Mouse (Mus musculus) cortical plate, adult 2 months (tissue): ENCODE results near the gene Mga.

Experiments
- CTCF ChIP-seq: fragments of 200-500 bp; IDR thresholded peaks from 2 replicates; pipeline ENCODE4 v1.5.1; 2011; ENCODE audit warnings: mild to moderate bottlenecking, control low read depth, low read length; ENCODE audit not compliant: insufficient read depth; ENCODE audit errors: extremely low read depth
- POLR2A ChIP-seq: fragments of 200-500 bp; IDR thresholded peaks from 2 replicates; pipeline ENCODE4 v1.6.1; 2011; ENCODE audit warnings: mild to moderate bottlenecking, low read length, control low read depth; ENCODE audit not compliant: insufficient read depth; ENCODE audit errors: extremely low read depth

DNA sequence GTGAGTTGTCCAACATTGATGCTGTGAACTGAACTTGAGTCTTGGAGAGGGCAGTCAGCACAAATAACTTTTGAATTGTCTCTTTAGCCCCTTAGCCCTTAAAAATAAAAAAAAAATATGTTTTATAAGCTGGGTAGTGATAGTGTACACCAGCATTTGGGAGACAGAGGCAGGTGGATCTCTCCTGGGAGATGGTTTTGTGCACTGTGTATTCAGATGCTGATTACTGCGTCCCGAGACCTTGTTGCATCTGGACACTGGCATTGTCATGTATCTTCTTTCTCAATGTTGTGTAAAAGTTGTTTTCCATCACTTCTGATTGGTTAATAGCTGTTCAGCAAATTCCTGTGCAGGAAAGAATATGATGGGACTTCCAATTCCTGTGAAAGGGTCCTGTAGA is 39.7 kb upstream of the Mga start:
- TF ChIP-seq POLR2A = no peak
- TF ChIP-seq CTCF = no peak
